Mouse (Mus musculus) gonadal fat pad, adult 2 months (tissue): ENCODE measurements around the gene Polr3f. TPM values are rescaled to one million over a fixed set of nuclear protein-coding genes. Genes with fewer than 3 reads are reported as not detected.

Experiments
- DNase-seq: peaks from one replicate; pipeline ENCODE4 v3.0.0-alpha.2; 2012; ENCODE audit warnings: low read depth
- polyA plus RNA-seq: library from polyadenylated mRNA; depleted of rRNA; stranded (reverse); fragments of >200 nt; gene quantifications from 2 replicates; pipeline ENCODE4 v1.2.3, GENCODE M21; 2012; rRNA removed

Gene Polr3f
- polyA plus RNA-seq = 9.6 and 10.9 TPM in 2 replicates

DNA sequence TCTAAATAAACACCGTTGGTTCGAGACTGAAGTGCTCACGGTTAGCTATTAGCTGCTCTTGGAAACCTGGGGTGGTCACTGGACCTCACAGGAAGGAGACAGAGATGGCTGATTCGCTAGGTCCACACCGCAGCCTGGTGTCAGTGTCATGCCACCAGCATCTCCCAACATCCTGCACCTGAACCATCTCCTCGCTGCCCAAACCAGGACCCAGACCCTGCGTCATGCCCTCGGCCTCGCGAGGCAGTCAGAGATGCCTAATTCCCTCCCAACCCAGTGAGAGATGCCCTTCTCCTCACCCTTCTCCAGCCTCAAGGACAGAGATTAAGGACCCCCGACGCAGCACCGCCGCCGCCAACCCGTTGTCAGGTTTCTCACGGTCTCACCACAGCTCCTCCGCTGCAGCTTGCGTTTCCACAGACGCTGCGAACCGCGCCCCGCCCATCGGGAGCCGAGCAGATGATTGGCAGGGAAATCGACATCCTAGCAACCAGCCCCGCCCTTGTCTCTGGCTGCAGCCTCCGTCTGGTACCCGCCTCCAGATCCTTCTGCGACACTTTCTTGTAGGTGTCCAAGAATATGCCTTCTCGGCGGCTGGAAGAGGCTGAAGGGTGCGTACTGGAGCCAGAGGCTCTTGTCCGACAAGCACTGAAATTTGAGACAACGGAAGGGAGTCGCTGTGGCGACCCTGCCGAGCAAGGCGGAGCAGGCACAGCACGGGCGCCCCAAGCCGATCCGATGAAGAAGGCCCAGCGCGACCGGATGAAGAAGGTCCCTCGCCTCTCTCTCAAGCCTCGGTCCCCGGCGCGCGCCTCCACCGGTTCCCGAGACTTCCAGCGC is at the start of gene Polr3f, which contains the start of gene Dzank1:
Gene Polr3f, plus strand, starts transcription at position 738 of the 840 bp plus-strand sequence.
Gene Dzank1, minus strand, starts transcription at position 434 of the 840 bp plus-strand sequence.
- DNase-seq = peak; percentile 63

DNA sequence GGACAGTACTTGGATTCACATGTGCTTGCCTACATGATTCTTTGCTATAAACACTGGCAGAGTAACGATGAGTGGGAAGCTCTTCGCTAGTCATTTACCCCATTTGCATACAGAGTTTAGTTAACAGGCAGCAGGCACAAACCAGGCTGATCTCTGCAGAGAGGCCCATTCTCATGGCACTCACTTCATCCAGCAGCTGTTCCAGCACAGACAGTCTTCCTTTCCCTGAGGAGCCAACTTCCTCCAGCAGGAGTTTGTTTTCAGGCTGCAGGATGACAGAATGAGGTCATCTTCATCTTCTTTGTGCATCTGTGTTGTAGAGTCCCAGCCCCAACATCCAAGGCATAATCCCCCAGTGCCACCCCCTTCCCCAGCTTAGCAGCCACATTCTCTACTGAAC is 48.1 kb upstream of the Polr3f start:
- DNase-seq = no peak

DNA sequence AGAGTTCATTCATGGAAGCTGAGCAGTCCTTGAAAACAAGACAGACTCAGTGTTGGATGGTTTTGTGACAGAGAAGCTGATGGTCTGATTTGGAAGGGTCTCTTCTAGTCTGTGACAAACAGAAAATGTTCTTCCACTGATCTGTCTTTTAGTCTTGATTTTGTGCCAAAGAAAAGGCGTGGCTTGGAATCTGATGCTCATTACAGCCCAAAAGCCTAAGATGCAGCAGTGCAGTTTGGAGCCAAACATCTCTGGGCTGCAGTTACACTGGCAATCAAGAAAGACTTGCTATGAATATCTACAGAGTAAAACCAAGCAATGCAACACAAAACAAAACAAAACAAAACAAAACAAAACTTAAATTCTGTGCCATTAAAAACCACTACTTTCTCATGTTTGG is 43.4 kb upstream of the Polr3f start:
- no peak for DNase-seq

DNA sequence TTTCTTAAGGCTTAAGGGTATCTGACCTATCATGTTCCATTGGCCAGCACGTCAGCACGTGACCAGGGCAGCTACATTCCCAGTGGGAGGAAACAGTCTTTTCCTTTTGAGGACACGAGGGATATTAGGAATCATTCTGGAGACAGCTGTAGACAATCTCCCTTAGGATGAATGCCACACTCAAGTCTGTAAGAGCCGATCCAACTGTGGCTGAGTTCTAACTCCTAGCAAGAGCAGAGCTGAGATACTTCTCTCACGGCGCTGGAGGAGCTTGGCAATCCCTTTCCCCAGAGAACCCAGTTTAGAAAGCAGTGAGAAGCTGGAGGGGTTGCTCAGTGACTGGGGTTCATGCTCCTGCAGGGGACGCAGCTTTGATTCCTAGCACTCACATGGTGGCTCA is 42.1 kb upstream of the Polr3f start:
- DNase-seq = no peak

DNA sequence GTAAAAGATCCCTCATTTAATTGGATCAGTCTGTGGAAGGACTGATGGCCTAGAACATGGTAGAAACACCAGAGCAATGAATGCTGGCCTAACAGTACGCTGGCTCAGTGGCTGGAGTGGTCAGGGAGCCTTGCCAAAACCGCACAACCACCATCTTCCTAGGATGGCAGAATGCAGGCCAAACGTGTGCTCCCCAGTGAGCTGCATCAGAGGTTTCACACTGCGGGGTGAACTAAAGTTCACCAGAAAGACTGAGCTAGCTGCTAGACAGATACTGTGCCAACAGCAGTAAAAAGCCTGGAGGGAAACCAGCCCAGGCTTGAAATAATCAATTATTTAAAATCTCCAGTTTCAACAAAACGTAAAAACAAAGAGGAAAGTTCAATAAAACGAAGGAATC is 40.0 kb upstream of the Polr3f start:
- DNase-seq = no peak

DNA sequence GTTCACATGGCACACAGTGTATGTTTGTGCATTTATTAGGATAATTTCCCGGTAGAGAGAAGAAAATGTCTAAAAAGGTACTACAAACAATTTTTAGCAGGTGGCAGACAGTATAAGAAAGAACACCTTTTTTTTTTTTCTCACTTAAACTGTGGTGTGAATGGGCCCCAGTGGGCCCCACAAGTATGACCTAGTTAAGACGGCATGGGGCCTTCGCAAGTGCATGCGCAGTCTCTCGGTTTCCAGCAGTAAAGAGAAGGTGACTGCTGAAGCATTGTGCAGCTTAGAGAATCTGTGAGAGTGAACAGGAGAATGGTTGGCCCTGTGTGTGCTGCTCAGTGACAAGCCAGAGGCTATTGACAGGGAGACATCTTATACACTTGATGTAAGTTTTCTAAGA is 38.2 kb upstream of the Polr3f start:
- DNase-seq = no peak

DNA sequence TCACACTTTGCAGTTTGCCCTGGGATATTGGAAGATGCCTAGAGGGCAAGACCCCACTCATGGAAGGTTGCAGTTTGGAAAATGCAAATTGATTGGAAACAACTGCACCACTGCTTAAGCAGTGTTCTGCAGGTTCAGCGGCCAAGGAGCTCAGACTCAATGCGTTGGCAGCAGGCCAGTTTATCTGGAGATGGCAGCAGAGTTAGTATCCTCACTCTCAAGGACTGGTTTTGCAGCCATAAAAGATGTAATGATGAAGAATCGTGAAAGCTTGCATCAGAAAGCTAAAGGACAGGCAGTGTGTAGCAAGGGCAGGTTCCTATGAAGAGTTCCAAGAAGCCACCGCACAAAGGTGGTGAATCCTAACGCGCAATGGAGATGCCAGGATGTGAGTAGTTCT is 25.4 kb upstream of the Polr3f start:
- DNase-seq = no peak

DNA sequence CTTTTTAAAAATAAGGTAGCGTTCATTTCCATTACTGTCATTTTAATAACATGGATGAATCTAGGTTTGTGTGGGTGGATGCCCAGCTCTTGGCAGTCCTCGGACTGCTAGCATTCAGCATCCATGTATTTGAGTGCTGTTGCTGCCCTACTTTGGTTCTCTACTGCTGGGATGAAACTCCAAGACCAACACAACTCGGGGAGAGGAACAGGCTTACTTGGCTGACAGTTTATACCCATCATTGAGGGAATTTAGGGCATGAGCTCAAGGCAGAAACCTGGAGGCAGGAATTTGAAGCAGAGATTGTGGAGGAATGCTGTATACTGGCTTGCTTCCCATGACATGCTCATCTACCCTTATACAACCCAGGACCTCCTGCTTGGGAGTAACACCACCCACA is 12.9 kb upstream of the Polr3f start:
- DNase-seq = no peak

DNA sequence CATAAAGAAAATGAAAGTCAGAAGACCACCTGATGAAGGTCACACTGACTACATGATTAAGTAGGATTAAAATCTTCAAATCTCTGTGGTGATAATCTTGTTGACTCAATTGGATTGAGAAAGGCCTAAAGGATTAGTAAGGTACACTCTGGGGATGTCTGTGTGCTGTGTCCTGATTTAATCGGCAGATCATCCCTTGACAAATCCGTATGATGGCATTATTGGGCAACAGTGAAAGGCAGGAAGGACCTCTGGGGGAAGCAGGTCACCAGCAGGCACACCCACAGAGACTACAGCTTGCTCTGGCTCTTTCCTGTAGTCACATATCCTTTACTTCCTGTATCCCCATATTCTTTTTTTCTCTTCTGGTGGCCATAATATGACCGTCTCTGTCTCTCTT is 7.7 kb upstream of the Polr3f start:
- DNase-seq = peak; percentile 37

DNA sequence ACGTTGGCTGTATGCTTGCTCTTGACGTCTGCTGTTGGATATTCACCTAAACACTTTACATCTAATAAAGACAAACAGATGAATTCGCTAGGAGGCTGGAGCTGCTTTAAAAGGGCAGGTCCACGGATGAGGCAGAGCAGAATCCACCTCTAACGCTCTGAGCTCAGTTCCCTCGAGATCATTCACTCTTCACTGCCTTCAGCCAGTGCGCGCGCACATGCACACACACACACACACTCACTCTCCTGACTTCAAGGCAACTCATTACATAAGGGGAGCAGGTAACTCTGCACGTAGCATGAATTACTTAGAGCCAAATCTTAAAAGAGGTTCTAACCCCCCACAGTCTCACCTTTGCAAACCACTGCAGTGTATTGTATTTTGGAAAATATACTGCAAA is 1.7 kb upstream of the Polr3f start:
- DNase-seq = no peak

DNA sequence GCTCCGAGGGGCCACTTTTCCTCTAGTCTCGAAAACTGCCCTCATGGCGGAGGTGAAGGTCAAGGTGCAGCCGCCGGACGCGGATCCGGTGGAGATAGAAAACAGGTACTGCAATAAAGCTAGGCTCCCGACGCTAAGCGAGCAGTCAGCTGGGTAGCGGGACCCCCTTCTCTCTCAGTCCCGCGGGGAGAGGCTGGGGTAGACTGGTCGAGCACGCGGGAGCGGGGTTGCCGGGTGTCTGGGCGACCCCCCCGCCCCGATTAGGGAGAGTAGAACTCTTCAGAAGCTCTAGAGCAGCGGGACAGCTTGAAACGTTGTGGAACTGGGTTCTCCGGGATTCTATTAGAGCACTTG is 280 bp downstream of the Polr3f start:
- DNase-seq = no peak

DNA sequence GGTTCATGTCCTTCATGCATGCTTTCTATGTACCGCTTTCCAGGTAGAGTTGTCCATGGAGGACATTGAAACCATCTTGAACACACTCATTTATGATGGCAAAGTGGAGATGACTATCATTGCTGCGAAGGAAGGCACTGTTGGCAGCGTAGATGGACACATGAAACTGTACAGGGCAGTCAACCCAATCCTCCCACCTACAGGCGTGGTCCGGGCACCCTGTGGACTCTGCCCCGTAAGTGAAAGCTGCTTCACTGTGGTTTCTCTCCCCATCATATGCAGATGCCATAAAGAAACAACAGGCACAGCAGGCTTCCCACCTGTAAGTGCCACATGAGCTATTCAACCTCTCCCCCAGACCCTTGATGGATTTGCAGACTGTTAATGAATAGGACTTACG is 9.6 kb downstream of the Polr3f start:
- DNase-seq = no peak

DNA sequence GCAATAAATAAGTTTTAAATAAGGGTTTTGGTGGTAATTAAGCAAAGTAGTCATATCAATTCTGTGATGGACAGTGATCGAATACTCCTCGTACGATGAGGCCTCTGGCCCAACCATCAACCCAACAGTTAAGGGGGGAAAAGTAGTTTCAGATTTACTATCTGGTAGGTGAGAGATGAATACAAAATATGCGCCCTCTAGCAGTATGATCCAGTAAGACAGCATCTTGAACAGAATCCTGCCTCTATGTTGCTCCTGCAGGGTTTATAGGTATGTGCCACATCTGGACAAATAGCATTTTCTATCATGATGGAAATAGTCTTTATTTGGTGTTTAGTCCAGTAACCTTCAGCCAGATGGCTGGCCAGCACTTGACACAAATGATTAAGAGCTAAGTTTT is 13.7 kb downstream of the Polr3f start:
- no peak for DNase-seq

DNA sequence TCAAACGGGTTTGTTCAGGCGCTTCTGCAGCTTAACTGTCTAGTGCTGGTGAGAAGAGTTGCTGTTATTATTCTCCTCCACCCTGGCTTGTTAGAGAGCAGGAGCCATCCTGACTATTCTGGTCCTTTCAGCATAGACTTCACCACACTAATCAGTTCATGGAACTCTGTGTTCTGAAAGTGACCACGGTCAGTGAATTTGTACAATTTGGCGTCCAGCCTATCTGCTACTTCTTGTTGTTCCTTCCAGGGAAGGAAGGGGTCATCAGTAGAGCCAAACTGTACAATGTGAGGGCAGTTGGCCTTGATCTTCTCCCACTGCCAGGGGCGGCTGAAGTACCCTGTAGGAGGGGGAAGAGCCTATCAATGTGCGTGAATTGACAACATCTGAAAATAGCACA is 16.2 kb downstream of the Polr3f start:
- no peak for DNase-seq

DNA sequence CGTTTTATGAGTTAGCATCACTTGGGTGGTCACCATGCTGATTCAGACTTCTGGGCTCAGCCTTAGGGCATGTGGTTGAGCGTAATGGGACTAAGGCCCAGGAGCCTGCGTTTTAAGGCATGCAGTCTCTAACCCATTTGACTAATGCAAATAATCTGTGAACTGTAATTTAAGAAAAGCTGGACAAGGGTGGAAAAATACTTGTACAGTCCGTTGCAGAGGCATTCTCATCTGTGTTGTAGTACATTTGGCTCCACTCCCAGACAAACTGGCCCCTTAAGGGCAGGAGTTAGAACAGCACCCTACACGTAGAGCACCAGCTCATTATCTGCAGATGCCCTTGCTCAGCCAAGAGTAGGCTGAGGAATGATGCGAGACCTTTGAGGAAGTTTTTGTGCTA is 17.1 kb downstream of the Polr3f start:
- no peak for DNase-seq

DNA sequence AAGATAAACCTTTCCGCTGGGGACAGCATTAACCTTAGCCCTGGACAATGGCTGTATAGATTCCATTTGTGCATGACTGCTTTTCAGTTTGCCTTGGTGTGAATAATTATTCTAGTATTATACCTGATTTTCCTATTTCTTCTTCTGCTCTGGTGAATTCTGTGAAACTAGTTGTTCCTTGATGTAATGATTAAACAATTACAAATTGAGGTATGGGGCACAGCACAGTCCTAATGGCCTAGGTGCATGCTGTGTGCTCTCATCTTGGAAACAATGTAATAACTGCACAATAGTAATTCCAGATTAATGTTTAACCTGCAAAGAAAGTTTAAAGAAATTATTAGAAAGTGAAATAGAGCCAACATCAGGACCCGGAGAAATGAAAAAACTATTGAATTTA is 17.5 kb downstream of the Polr3f start:
- DNase-seq = no peak

DNA sequence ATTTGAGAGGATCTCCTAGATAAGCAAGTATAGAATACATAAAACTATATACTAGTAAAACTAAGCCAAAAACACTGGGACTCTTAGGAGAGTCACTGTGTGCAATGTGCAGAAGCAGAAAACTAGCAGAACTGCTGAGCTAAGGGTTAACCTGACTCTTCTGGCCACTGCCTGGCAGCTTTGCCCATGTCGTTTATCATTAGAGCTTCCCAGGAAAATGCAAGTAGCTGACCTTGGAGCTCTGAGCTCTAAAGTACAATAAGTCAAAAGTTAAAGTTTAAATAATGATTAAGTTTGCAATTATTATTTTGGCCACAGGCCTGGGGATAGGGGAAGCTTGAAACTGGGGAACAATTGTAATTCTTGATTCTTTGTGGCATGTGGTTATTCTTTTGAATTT is 18.0 kb downstream of the Polr3f start:
- DNase-seq = no peak

DNA sequence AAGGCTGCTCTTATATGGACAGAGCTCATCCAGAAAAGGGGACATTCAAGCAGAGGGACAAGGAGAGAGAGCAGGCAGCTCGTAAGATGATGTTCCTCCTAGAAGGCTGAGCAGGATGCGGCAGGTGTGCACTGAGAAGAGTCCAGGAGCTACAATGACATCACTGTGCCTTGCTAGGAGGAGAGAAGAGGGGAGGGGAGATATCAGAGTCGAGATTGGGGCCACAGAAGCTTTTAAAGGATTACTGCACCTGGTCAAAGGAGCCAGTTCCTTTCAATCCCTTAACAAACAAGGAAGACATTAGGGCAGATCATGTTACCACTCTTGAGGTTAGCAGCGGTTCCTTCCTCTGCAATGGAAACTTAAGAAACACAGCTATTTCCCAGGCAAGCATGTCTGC is 20.0 kb downstream of the Polr3f start:
- DNase-seq = no peak

DNA sequence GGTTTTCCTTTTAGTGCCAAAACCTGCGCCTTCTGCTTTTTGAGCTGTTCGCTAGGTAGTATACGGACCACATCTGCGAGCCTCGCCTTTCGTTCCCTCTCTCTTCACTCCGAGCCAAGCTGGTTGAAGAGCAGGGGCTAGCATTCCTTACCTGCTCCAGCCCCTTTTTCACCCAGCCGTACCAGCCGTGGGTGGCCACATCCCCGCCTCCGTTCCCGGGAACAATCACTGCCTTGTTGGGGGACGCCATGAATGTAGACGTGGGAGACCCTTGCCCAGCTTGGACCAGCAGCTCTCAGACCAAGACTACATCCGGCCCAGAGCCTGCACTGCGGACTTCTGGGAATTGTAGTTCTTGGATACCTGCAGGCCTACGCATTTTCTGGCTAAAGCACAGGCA is 23.0 kb downstream of the Polr3f start, which contains the start of gene Rbbp9:
Gene Rbbp9, minus strand, starts transcription at position 341 of the 400 bp plus-strand sequence.
- DNase-seq = no peak

DNA sequence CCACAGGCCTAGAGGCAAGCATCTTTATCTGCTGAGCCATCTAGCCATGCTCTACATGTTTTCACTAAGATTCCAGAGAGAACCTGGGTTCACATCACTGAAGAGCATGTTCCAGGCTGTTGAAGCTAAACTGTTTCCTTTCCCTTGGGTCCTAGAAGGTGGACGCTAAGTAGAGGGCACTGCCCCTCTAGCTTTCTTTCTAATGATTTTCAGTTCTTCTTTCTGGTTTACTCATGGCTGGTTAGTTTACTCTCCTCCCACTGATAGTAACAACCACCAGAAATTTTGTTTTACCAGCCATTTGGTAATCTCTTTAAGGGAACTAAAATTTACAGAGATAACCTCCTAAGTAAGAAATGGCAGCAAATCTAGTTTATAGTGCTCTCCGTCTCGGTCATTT is 26.4 kb downstream of the Polr3f start:
- DNase-seq = no peak

DNA sequence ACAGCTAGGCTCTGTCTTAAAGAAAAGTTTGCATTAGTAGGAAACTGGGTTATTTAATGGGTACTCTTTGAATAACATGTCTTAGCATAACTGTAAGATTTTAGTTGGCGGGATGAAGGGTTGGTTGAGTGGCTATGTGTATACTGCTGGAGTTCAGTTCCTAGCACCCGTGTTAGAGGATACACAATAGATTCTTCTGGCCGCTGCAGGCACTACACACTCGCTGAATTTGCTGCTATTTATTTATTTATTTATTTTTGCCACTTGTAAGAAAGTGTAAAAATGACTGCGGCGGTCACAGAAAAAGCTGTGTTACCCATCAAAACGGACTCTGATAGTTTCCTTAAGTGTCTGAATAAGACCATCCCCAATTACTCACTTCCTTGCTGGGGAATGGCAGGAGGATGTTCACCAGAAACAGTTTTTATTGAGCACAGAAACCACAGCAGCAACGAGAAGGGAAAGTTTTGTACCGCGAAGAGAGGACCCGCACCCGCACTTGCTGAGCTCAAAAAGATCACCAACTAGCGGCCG is 27.8 kb downstream of the Polr3f start:
- peak; percentile 12 for DNase-seq

DNA sequence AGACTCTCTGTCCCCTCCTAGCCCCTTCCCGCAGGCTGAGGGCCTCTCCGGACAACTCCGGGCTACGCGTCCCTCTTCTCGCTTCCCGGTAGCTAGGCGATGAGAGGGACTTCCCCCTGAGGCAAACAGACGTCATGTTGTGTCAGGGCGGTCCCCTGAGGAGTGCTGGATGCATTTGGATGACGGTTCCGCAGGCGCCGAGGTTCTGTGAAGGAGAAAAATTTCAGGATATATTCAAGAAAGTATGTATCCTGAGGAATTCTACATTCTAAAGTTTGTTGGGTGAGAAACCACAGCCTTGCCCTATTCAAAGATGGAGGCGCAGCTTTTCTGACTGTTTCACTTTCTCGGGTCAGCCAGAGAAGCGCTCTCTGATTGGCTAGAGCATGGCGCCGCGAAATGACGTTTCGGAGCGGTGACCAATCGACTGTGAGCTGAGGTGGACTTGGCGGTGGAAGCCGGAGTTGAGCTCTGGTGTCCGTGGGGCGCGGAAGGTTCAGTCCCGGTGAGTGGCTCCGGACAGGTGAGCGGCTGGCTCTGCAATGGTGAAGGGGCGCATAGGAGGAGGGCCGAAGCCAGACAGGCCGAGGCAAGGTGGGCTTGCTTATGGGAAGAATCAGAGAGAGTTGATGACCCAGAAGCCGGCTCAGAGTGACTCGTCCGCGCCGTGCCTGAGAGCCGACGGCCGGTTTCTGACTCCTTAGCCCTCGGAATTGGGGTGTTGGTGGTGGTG is 28.5 kb downstream of the Polr3f start, which contains the start of gene Sec23b:
Gene Sec23b, plus strand, starts transcription at position 410 of the 733 bp plus-strand sequence.
- peak; percentile 78 for DNase-seq

DNA sequence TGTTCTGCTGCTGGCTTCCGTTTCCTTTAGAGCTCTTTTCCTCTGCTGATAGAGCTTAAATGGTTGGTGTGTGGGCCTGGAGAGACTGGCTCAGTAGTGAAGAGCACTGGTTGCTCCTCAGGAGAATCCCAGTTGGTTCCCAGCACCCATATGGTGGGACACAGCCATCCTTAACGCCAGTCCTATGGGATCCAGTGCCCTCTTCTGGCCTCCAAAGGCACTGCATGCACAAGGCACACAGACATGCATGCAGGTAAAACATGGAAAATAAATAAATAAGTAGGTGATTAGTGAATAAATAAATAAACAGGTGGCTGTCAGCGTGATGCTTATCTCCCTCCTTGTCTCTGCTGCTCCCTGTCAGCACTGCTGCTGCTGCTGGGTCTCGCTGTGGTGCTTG is 61.2 kb downstream of the Polr3f start:
- DNase-seq = no peak
